Mouse (Mus musculus): ENCODE measurements around the gene Herpud1. TPM values are rescaled to one million over a fixed set of nuclear protein-coding genes. Genes with fewer than 3 reads are reported as not detected.

Herpud1 gene
- polyA plus RNA-seq, 1 experiment from 2014 or later = 76.4 TPM

GRCm38 (mm10) chr8:94377714-94378205 lies 8.5 kb upstream of the Herpud1 start:
- no peaks in the 10 kb centered on the region for H3K27me3 ChIP-seq (replicated peaks)
- H3K27ac ChIP-seq = no peak overlapping the region
- H3K9ac ChIP-seq = no peak overlapping the region
- H3K4me1 ChIP-seq = no peaks in the 10 kb centered on the region
- H3K36me3 ChIP-seq (replicated peaks) = no peaks in the 10 kb centered on the region
- no peaks in the 10 kb centered on the region for H3K9me3 ChIP-seq
- no peak overlapping the region for H3K4me3 ChIP-seq
- H3K4me2 ChIP-seq = no peak overlapping the region
- ATAC-seq (replicated peaks) = no peak
- whole genome bisulfite sequencing = 66% methylated on average over 11 of the region's 11 CpGs

GRCm38 (mm10) chr8:94378763-94379415 lies 7.3 kb upstream of the Herpud1 start:
- H3K4me2 ChIP-seq = no peak overlapping the region
- WGBS = 92% methylated on average over 15 of the region's 15 CpGs
- H3K27ac ChIP-seq = no peak overlapping the region
- no peaks in the 10 kb centered on the region for H3K36me3 ChIP-seq (replicated peaks)
- H3K4me3 ChIP-seq = no peak overlapping the region
- H3K9me3 ChIP-seq = no peaks in the 10 kb centered on the region
- no peak for ATAC-seq (replicated peaks)
- H3K27me3 ChIP-seq (replicated peaks) = no peaks in the 10 kb centered on the region
- H3K4me1 ChIP-seq = no peaks in the 10 kb centered on the region
- no peak overlapping the region for H3K9ac ChIP-seq

- no peak overlapping the region for H3K9ac ChIP-seq
- H3K9me3 ChIP-seq = no peaks in the 10 kb centered on the region
- no peaks in the 10 kb centered on the region for H3K4me1 ChIP-seq
- no peak overlapping the region for H3K4me3 ChIP-seq
- H3K27ac ChIP-seq = no peak overlapping the region
- WGBS = 92% methylated on average over 9 of the region's 9 CpGs
- no peaks in the 10 kb centered on the region for H3K27me3 ChIP-seq (replicated peaks)
- H3K4me2 ChIP-seq = no peak overlapping the region
- no peaks in the 10 kb centered on the region for H3K36me3 ChIP-seq (replicated peaks)
- no peak for ATAC-seq (replicated peaks)
These were observed 6.6 kb upstream of the Herpud1 start for GRCm38 (mm10) chr8:94379686-94380085.

- Histone ChIP-seq H3K9ac (no peak overlapping the region), H3K27me3 (replicated peaks) (no peaks in the 10 kb centered on the region), H3K9me3 (no peaks in the 10 kb centered on the region), H3K4me1 (peaks cover 23% of the 10 kb centered on the region), H3K4me3 (no peak overlapping the region), H3K36me3 (replicated peaks) (no peaks in the 10 kb centered on the region), H3K27ac (no peak overlapping the region), H3K4me2 (no peak overlapping the region)
- no peak for ATAC-seq (replicated peaks)
- WGBS = 92% methylated on average over 7 of the region's 7 CpGs
These were observed 2.1 kb upstream of the Herpud1 start for GRCm38 (mm10) chr8:94384166-94384565.

- Histone ChIP-seq H3K4me1 (peaks cover 23% of the 10 kb centered on the region), H3K36me3 (replicated peaks) (peaks cover 11% of the 10 kb centered on the region)
- peak; percentile 46 for ATAC-seq (replicated peaks)
These were observed 578 bp upstream of the Herpud1 start for GRCm38 (mm10) chr8:94385506-94386213.

GRCm38 (mm10) chr8:94387027-94387684 lies 918 bp downstream of the Herpud1 start:
- peak; percentile 35 for ATAC-seq (replicated peaks)

More at GRCm38 (mm10) chr8:94385506-94386213, 578 bp upstream of the Herpud1 start:
- peak overlapping the region; percentile 95 for H3K27ac ChIP-seq
- peak overlapping the region; percentile 96 for H3K9ac ChIP-seq
- H3K4me2 ChIP-seq = peak overlapping the region; percentile 92
- peak overlapping the region; percentile 88 for H3K4me3 ChIP-seq
- H3K9me3 ChIP-seq = no peaks in the 10 kb centered on the region
- WGBS = 25% methylated on average over 20 of the region's 20 CpGs
- no peaks in the 10 kb centered on the region for H3K27me3 ChIP-seq (replicated peaks)

GRCm38 (mm10) chr8:94387785-94388184 lies 1.5 kb downstream of the Herpud1 start:
- no peaks in the 10 kb centered on the region for H3K27me3 ChIP-seq (replicated peaks)
- H3K4me2 ChIP-seq = peak overlapping the region; percentile 92
- no peak for ATAC-seq (replicated peaks)
- peak overlapping the region; percentile 88 for H3K4me3 ChIP-seq
- peaks cover 23% of the 10 kb centered on the region for H3K4me1 ChIP-seq
- H3K9ac ChIP-seq = peak overlapping the region; percentile 96
- WGBS = 35% methylated on average over 6 of the region's 6 CpGs
- no peaks in the 10 kb centered on the region for H3K9me3 ChIP-seq
- 0 out of 2 replicates have a peak overlapping the region, but pooled peaks have one; percentile 6 for H3K27ac ChIP-seq
- peaks cover 31% of the 10 kb centered on the region for H3K36me3 ChIP-seq (replicated peaks)

More at GRCm38 (mm10) chr8:94387027-94387684, 918 bp downstream of the Herpud1 start:
- H3K4me2 ChIP-seq = peak overlapping the region; percentile 92
- peak overlapping the region; percentile 95 for H3K27ac ChIP-seq
- H3K27me3 ChIP-seq (replicated peaks) = no peaks in the 10 kb centered on the region
- peaks cover 26% of the 10 kb centered on the region for H3K36me3 ChIP-seq (replicated peaks)
- H3K9me3 ChIP-seq = no peaks in the 10 kb centered on the region
- WGBS = under 1% methylated on average over 25 of the region's 25 CpGs
- H3K4me3 ChIP-seq = peak overlapping the region; percentile 88
- peak overlapping the region; percentile 96 for H3K9ac ChIP-seq
- H3K4me1 ChIP-seq = peaks cover 23% of the 10 kb centered on the region

- Histone ChIP-seq H3K4me3 (no peak overlapping the region), H3K4me1 (peaks cover 23% of the 10 kb centered on the region), H3K9me3 (no peaks in the 10 kb centered on the region), H3K27me3 (replicated peaks) (no peaks in the 10 kb centered on the region), H3K4me2 (no peak overlapping the region), H3K36me3 (replicated peaks) (peaks cover 39% of the 10 kb centered on the region), H3K27ac (no peak overlapping the region), H3K9ac (no peak overlapping the region)
- ATAC-seq (replicated peaks) = no peak
- 93% methylated on average over 6 of the region's 6 CpGs for WGBS
These were observed 3.3 kb downstream of the Herpud1 start for GRCm38 (mm10) chr8:94389531-94389930.

GRCm38 (mm10) chr8:94390429-94390828 lies 4.2 kb downstream of the Herpud1 start:
- Histone ChIP-seq H3K27me3 (replicated peaks) (no peaks in the 10 kb centered on the region), H3K4me1 (peaks cover 22% of the 10 kb centered on the region), H3K9me3 (no peaks in the 10 kb centered on the region), H3K36me3 (replicated peaks) (peaks cover 47% of the 10 kb centered on the region), H3K4me2 (no peak overlapping the region), H3K4me3 (no peak overlapping the region), H3K27ac (no peak overlapping the region), H3K9ac (no peak overlapping the region)
- ATAC-seq (replicated peaks) = no peak
- 93% methylated on average over 6 of the region's 6 CpGs for WGBS

- H3K4me2 ChIP-seq = no peak overlapping the region
- H3K9ac ChIP-seq = no peak overlapping the region
- H3K27me3 ChIP-seq (replicated peaks) = no peaks in the 10 kb centered on the region
- no peak for ATAC-seq (replicated peaks)
- 95% methylated on average over 8 of the region's 8 CpGs for WGBS
- H3K4me3 ChIP-seq = no peak overlapping the region
- H3K4me1 ChIP-seq = peaks cover 17% of the 10 kb centered on the region
- no peaks in the 10 kb centered on the region for H3K9me3 ChIP-seq
- H3K36me3 ChIP-seq (replicated peaks) = peaks cover 50% of the 10 kb centered on the region
- no peak overlapping the region for H3K27ac ChIP-seq
These were observed 4.7 kb downstream of the Herpud1 start for GRCm38 (mm10) chr8:94390910-94391309.

GRCm38 (mm10) chr8:94392147-94392546 lies 5.9 kb downstream of the Herpud1 start:
- no peak overlapping the region for H3K4me2 ChIP-seq
- H3K27me3 ChIP-seq (replicated peaks) = no peaks in the 10 kb centered on the region
- peaks cover 50% of the 10 kb centered on the region for H3K36me3 ChIP-seq (replicated peaks)
- H3K9ac ChIP-seq = no peak overlapping the region
- no peak overlapping the region for H3K27ac ChIP-seq
- peaks cover 16% of the 10 kb centered on the region for H3K4me1 ChIP-seq
- no peaks in the 10 kb centered on the region for H3K9me3 ChIP-seq
- ATAC-seq (replicated peaks) = no peak
- WGBS = 82% methylated on average over 12 of the region's 12 CpGs
- H3K4me3 ChIP-seq = no peak overlapping the region

GRCm38 (mm10) chr8:94392648-94393047 lies 6.4 kb downstream of the Herpud1 start:
- WGBS = 90% methylated on average over 6 of the region's 6 CpGs
- Histone ChIP-seq H3K4me1 (peaks cover 13% of the 10 kb centered on the region), H3K36me3 (replicated peaks) (peaks cover 50% of the 10 kb centered on the region), H3K27ac (no peak overlapping the region), H3K4me3 (no peak overlapping the region), H3K4me2 (no peak overlapping the region), H3K9ac (no peak overlapping the region), H3K27me3 (replicated peaks) (no peaks in the 10 kb centered on the region), H3K9me3 (no peaks in the 10 kb centered on the region)
- ATAC-seq (replicated peaks) = no peak
